ENCODE assay signal across 9 mouse cellular contexts in genomic region chr5:122510651-122511157, GRCm38 (mm10). TPM values are rescaled to one million over a fixed set of nuclear protein-coding genes. Genes with fewer than 3 reads are reported as not detected.
DNase-seq lines count a peak whose midpoint lies in the region; ATAC-seq lines count a peak whose summit lies in the region.
"Had no signal": no experiment of that assay in that cellular context is flagged by ENCODE, and none has a peak within 500 bp of the region (broad histone marks: within the 10 kb centered on the region; RNA-seq: fewer than 3 reads in every experiment).

No protein-coding gene starts in this region.

- no peaks in the 10 kb centered on the region for H3K27me3 ChIP-seq in kidney, embryonic 14.5 days (ENCODE audit: control insufficient read depth, insufficient read depth, low read length)
- H3K27me3 ChIP-seq in heart, embryonic 10.5 days (ENCODE audit: insufficient read depth, poor library complexity, severe bottlenecking), result no peaks in the 10 kb centered on the region
- no peaks in the 10 kb centered on the region for H3K27me3 ChIP-seq in midbrain, embryonic 15.5 days (replicated peaks)

- H3K4me3 ChIP-seq in kidney, embryonic 14.5 days (ENCODE audit: low read length), result no peak overlapping the region
- H3K4me3 ChIP-seq in heart, embryonic 10.5 days, result no peak overlapping the region
- H3K4me3 ChIP-seq in midbrain, embryonic 15.5 days, result no peak overlapping the region
- H3K4me3 ChIP-seq: myocyte had no signal

- DNase-seq in kidney, adult 11 months, result no peak
- DNase-seq in cerebellum, adult 11-12 months, result peak; percentile 84
- DNase-seq in heart, embryonic 10.5 days (ENCODE audit: low spot score), result no peak
- DNase-seq in layer of hippocampus, adult 9-11 months, result peak; percentile 78
- DNase-seq in Muller cell, postnatal 12 days (ENCODE audit: inconsistent ontology term), result no peak
- no peak for DNase-seq in embryo, embryonic 11 days

- H3K4me2 ChIP-seq in kidney, embryonic 14.5 days (replicated peaks; ENCODE audit: low read depth, low read length), result peak overlapping the region; percentile 32
- H3K4me2 ChIP-seq in midbrain, embryonic 15.5 days, result no peak overlapping the region

- no peaks in the 10 kb centered on the region for H3K36me3 ChIP-seq in kidney, embryonic 14.5 days (ENCODE audit: control insufficient read depth, insufficient read depth, low read length)
- no peaks in the 10 kb centered on the region; the same call in 1 of the 2 replicates for H3K36me3 ChIP-seq in heart, embryonic 10.5 days
- no peaks in the 10 kb centered on the region for H3K36me3 ChIP-seq in midbrain, embryonic 15.5 days (replicated peaks)

- H3K9ac ChIP-seq in kidney, embryonic 14.5 days (ENCODE audit: low read depth, low read length), result no peak overlapping the region
- no peak overlapping the region for H3K9ac ChIP-seq in midbrain, embryonic 15.5 days

- 33% methylated on average over 17 of the region's 17 CpGs for WGBS in kidney, embryonic 14.5 days
- 49% methylated on average over 17 of the region's 17 CpGs for WGBS in heart, embryonic 10.5 days
- WGBS in midbrain, embryonic 15.5 days, result 66% methylated on average over 17 of the region's 17 CpGs

- peak; percentile 33; the same call in 1 of the 2 replicates for ATAC-seq in kidney, embryonic 14.5 days (ENCODE audit: low FRiP score, low TSS enrichment)
- no peak for ATAC-seq in midbrain, embryonic 15.5 days (replicated peaks)

- peaks cover 5% of the 10 kb centered on the region; the same call in 1 of the 2 replicates for H3K9me3 ChIP-seq in kidney, embryonic 14.5 days (ENCODE audit: control insufficient read depth, low read length)
- peaks cover 6% of the 10 kb centered on the region; the same call in 1 of the 2 replicates for H3K9me3 ChIP-seq in heart, embryonic 10.5 days
- H3K9me3 ChIP-seq in midbrain, embryonic 15.5 days, result no peaks in the 10 kb centered on the region

- H3K4me1 ChIP-seq in kidney, embryonic 14.5 days (ENCODE audit: control insufficient read depth, insufficient read depth, low read length), result peaks cover 35% of the 10 kb centered on the region
- peaks cover 44% of the 10 kb centered on the region for H3K4me1 ChIP-seq in heart, embryonic 10.5 days
- H3K4me1 ChIP-seq in midbrain, embryonic 15.5 days, result peaks cover 10% of the 10 kb centered on the region

- no peak overlapping the region; the same call in 1 of the 2 replicates for H3K27ac ChIP-seq in kidney, embryonic 14.5 days (ENCODE audit: low read depth, low read length)
- peak overlapping the region; percentile 86; the same call in 1 of the 2 replicates for H3K27ac ChIP-seq in heart, embryonic 10.5 days
- H3K27ac ChIP-seq in midbrain, embryonic 15.5 days, result no peak overlapping the region

RNA-seq across cellular contexts. Expression of gene Atp2a2, which starts 8.7 kb away (rescaled TPM):
- polyA plus RNA-seq in kidney, embryonic 14.5 days (2014; fragmentation: Nextera tagmentation; extraction: Ambion mirVana), result 30.3 and 53.2 TPM in 2 replicates
- 205 and 235 TPM in 2 replicates for polyA plus RNA-seq in heart, embryonic 10.5 days (2016; fragmentation: Nextera tagmentation; extraction: Ambion mirVana)
- 46.3 and 47.7 TPM in 2 replicates for polyA plus RNA-seq in midbrain, embryonic 15.5 days (2015; fragmentation: Nextera tagmentation; extraction: Ambion mirVana)

Comparison
In these comparisons a context has a peak if more than half of its experiments do, and no peak if none do; other contexts are left out.
1. DNase-seq: peak in cerebellum, adult 11-12 months (single experiment) and layer of hippocampus, adult 9-11 months (single experiment); none in kidney, adult 11 months (single experiment), heart, embryonic 10.5 days (single experiment), Muller cell, postnatal 12 days (single experiment) and embryo, embryonic 11 days (single experiment).